Mouse (Mus musculus): ENCODE results near the gene 9130019O22Rik. TPM values are rescaled to one million over a fixed set of nuclear protein-coding genes. Genes with fewer than 3 reads are reported as not detected.
A peak's percentile ranks its signal among the peaks of the same experiment; 100 is the strongest.
"Not testable (repeated sequence)": the region's sequence is repeated elsewhere in the genome, so short reads cannot be mapped to it uniquely, and the experiment has no call there.

9130019O22Rik gene
- total RNA-seq, 2 experiments from 2014 or later: not detected

GRCm38 (mm10) chr7:127385560-127385959, 1.4 kb downstream of the 9130019O22Rik start:
- ATAC-seq (replicated peaks; ENCODE audit: low FRiP score, poor library complexity, severe bottlenecking): not testable (repeated sequence)

- ATAC-seq (replicated peaks; ENCODE audit: low FRiP score, poor library complexity, severe bottlenecking): no peak
Observed at GRCm38 (mm10) chr7:127378310-127378921, 8.6 kb downstream of the 9130019O22Rik start.

- peak; percentile 95 for ATAC-seq (replicated peaks; ENCODE audit: low FRiP score, poor library complexity, severe bottlenecking)
Observed at GRCm38 (mm10) chr7:127375271-127376245, 11.4 kb downstream of the 9130019O22Rik start, which contains the start of gene Zfp747. Gene Zfp747 (minus strand): TSS chr7:127376050.

GRCm38 (mm10) chr7:127371870-127372269, 15.1 kb downstream of the 9130019O22Rik start:
- not testable (repeated sequence) for ATAC-seq (replicated peaks; ENCODE audit: low FRiP score, poor library complexity, severe bottlenecking)

- ATAC-seq (replicated peaks; ENCODE audit: low FRiP score, poor library complexity, severe bottlenecking): no peak
Observed at GRCm38 (mm10) chr7:127371213-127371612, 15.8 kb downstream of the 9130019O22Rik start.

- no peak for ATAC-seq (replicated peaks; ENCODE audit: low FRiP score, poor library complexity, severe bottlenecking)
Observed at GRCm38 (mm10) chr7:127366249-127366648, 20.7 kb downstream of the 9130019O22Rik start.

- ATAC-seq (replicated peaks; ENCODE audit: low FRiP score, poor library complexity, severe bottlenecking): no peak
Observed at GRCm38 (mm10) chr7:127364166-127364565, 22.8 kb downstream of the 9130019O22Rik start.

- ATAC-seq (replicated peaks; ENCODE audit: low FRiP score, poor library complexity, severe bottlenecking): no peak
Observed at GRCm38 (mm10) chr7:127363475-127363921, 23.5 kb downstream of the 9130019O22Rik start.

- not testable (repeated sequence) for ATAC-seq (replicated peaks; ENCODE audit: low FRiP score, poor library complexity, severe bottlenecking)
Observed at GRCm38 (mm10) chr7:127362418-127362817, 24.5 kb downstream of the 9130019O22Rik start.

- no peak for ATAC-seq (replicated peaks; ENCODE audit: low FRiP score, poor library complexity, severe bottlenecking)
Observed at GRCm38 (mm10) chr7:127361449-127361848, 25.5 kb downstream of the 9130019O22Rik start.

GRCm38 (mm10) chr7:127360265-127360664, 26.7 kb downstream of the 9130019O22Rik start:
- no peak for ATAC-seq (replicated peaks; ENCODE audit: low FRiP score, poor library complexity, severe bottlenecking)

- no peak for ATAC-seq (replicated peaks; ENCODE audit: low FRiP score, poor library complexity, severe bottlenecking)
Observed at GRCm38 (mm10) chr7:127358472-127358871, 28.5 kb downstream of the 9130019O22Rik start.

GRCm38 (mm10) chr7:127357871-127358270, 29.1 kb downstream of the 9130019O22Rik start:
- ATAC-seq (replicated peaks; ENCODE audit: low FRiP score, poor library complexity, severe bottlenecking): no peak

- no peak for ATAC-seq (replicated peaks; ENCODE audit: low FRiP score, poor library complexity, severe bottlenecking)
Observed at GRCm38 (mm10) chr7:127355796-127356195, 31.2 kb downstream of the 9130019O22Rik start.

GRCm38 (mm10) chr7:127351230-127352004, 35.5 kb downstream of the 9130019O22Rik start:
- no peak for ATAC-seq (replicated peaks; ENCODE audit: low FRiP score, poor library complexity, severe bottlenecking)

- ATAC-seq (replicated peaks; ENCODE audit: low FRiP score, poor library complexity, severe bottlenecking): no peak
Observed at GRCm38 (mm10) chr7:127346676-127347075, 40.3 kb downstream of the 9130019O22Rik start.

- ATAC-seq (replicated peaks; ENCODE audit: low FRiP score, poor library complexity, severe bottlenecking): peak; percentile 85
Observed at GRCm38 (mm10) chr7:127345512-127346325, 41.2 kb downstream of the 9130019O22Rik start, which contains the start of gene Zfp768. Gene Zfp768 (minus strand): TSS chr7:127345589.

- no peak for ATAC-seq (replicated peaks; ENCODE audit: low FRiP score, poor library complexity, severe bottlenecking)
Observed at GRCm38 (mm10) chr7:127345092-127345491, 41.9 kb downstream of the 9130019O22Rik start.

- ATAC-seq (replicated peaks; ENCODE audit: low FRiP score, poor library complexity, severe bottlenecking): no peak
Observed at GRCm38 (mm10) chr7:127344371-127344770, 42.6 kb downstream of the 9130019O22Rik start.

All from erythroid progenitor cell, adult 5-6 weeks (primary cell).